Mouse (Mus musculus): ENCODE measurements around the gene Selenop.

GRCm38 (mm10) chr15:3270646-3271077 lies 2.3 kb downstream of the Selenop start:
- TF ChIP-seq POLR2A (IDR thresholded peaks at IDR 0.05; ENCODE audit: extremely low read depth, insufficient read depth, low read length): peak; percentile 93
- TF ChIP-seq CTCF (IDR thresholded peaks at IDR 0.05; ENCODE audit: extremely low read depth, insufficient read depth, low read length): no peak
